41 mouse cellular contexts compared by ENCODE assay signal in genomic region chr10:5014976-5015375, GRCm38 (mm10). TPM values are rescaled to one million over a fixed set of nuclear protein-coding genes. Genes with fewer than 3 reads are reported as not detected.
"Had no signal": no experiment of that assay in that cellular context is flagged by ENCODE, and none has a peak within 500 bp of the region (broad histone marks: within the 10 kb centered on the region; RNA-seq: fewer than 3 reads in every experiment).

No protein-coding gene starts in this region.

- H3K36me3 ChIP-seq: limb, embryonic 10.5 days; limb, embryonic 12.5 days; limb, embryonic 13.5 days; limb, embryonic 15.5 days; liver, embryonic 12.5 days; liver, embryonic 13.5 days; liver, embryonic 15.5 days; lung, embryonic 15.5 days; midbrain, embryonic 10.5 days; midbrain, embryonic 12.5 days; midbrain, embryonic 13.5 days; midbrain, embryonic 15.5 days; neural tube, embryonic 12.5 days had no signal

- H3K27ac ChIP-seq: limb, embryonic 10.5 days; limb, embryonic 12.5 days; limb, embryonic 13.5 days; limb, embryonic 15.5 days; liver, embryonic 12.5 days; liver, embryonic 13.5 days; liver, embryonic 14.5 days; liver, embryonic 15.5 days; lung, embryonic 15.5 days; macrophage; midbrain, embryonic 10.5 days; midbrain, embryonic 12.5 days; midbrain, embryonic 13.5 days; midbrain, embryonic 15.5 days; neural tube, embryonic 12.5 days had no signal

- H3K9ac ChIP-seq: limb, embryonic 12.5 days; limb, embryonic 13.5 days; limb, embryonic 15.5 days; liver, embryonic 12.5 days; liver, embryonic 13.5 days; liver, embryonic 14.5 days; liver, embryonic 15.5 days; liver, postnatal 0 days; lung, embryonic 14.5 days; lung, embryonic 15.5 days; midbrain, embryonic 12.5 days; midbrain, embryonic 13.5 days; midbrain, embryonic 15.5 days; neural tube, embryonic 12.5 days had no signal

- H3K4me2 ChIP-seq: limb, embryonic 12.5 days; limb, embryonic 13.5 days; limb, embryonic 15.5 days; liver, embryonic 11.5 days; liver, embryonic 12.5 days; liver, embryonic 13.5 days; liver, embryonic 15.5 days; lung, embryonic 14.5 days; lung, embryonic 15.5 days; midbrain, embryonic 11.5 days; midbrain, embryonic 12.5 days; midbrain, embryonic 13.5 days; midbrain, embryonic 15.5 days; neural tube, embryonic 12.5 days had no signal

- H3K9me3 ChIP-seq: limb, embryonic 10.5 days; limb, embryonic 12.5 days; limb, embryonic 13.5 days; limb, embryonic 15.5 days; liver, embryonic 12.5 days; liver, embryonic 13.5 days; liver, embryonic 15.5 days; lung, embryonic 15.5 days; midbrain, embryonic 10.5 days; midbrain, embryonic 12.5 days; midbrain, embryonic 13.5 days; midbrain, embryonic 15.5 days; neural tube, embryonic 12.5 days had no signal

- H3K27me3 ChIP-seq: liver, embryonic 12.5 days; liver, embryonic 13.5 days; liver, embryonic 15.5 days; lung, embryonic 15.5 days; megakaryocyte, embryonic 14.5 days; midbrain, embryonic 12.5 days; midbrain, embryonic 13.5 days; midbrain, embryonic 15.5 days; neural tube, embryonic 12.5 days had no signal

- ATAC-seq: liver, embryonic 12.5 days; liver, postnatal 0 days; lung, postnatal 0 days; midbrain, embryonic 13.5 days; midbrain, embryonic 15.5 days; midbrain, embryonic 16.5 days had no signal

- DNase-seq: left cerebral cortex, postnatal 4 days; liver; liver, embryonic 13.5 days; liver, postnatal 0 days; lung, adult 18-20 months; lung, adult 2 months; lung, embryonic 14.5 days; lung, postnatal 10 days; lung, postnatal 14 days; lung, postnatal 36 days; lung, postnatal 4 days; midbrain, embryonic 14.5 days had no signal

- H3K4me3 ChIP-seq: limb, embryonic 10.5 days; limb, embryonic 12.5 days; limb, embryonic 13.5 days; limb, embryonic 15.5 days; liver, embryonic 12.5 days; liver, embryonic 13.5 days; liver, embryonic 15.5 days; lung, embryonic 15.5 days; megakaryocyte, embryonic 14.5 days; midbrain, embryonic 10.5 days; midbrain, embryonic 12.5 days; midbrain, embryonic 13.5 days; midbrain, embryonic 15.5 days; myocyte; neural tube, embryonic 12.5 days had no signal

- H3K4me1 ChIP-seq: limb, embryonic 10.5 days; limb, embryonic 12.5 days; limb, embryonic 13.5 days; limb, embryonic 15.5 days; liver, embryonic 12.5 days; liver, embryonic 13.5 days; liver, embryonic 15.5 days; lung, embryonic 15.5 days; megakaryocyte, embryonic 14.5 days; midbrain, embryonic 12.5 days; midbrain, embryonic 13.5 days; midbrain, embryonic 15.5 days; neural tube, embryonic 12.5 days had no signal

RNA-seq across cellular contexts. Expression of gene Gm10097, which starts 54.0 kb away (rescaled TPM):
- total RNA-seq: left cerebral cortex, postnatal 10 days; left cerebral cortex, postnatal 14 days; left cerebral cortex, postnatal 25 days; left cerebral cortex, postnatal 36 days; left cerebral cortex, postnatal 4 days; liver, adult 2 months; megakaryocyte-erythroid progenitor cell, adult 5-6 weeks; midbrain, postnatal 0 days; monocyte, adult 5-6 weeks had no signal
- polyA plus RNA-seq: liver, adult 2 months; liver, embryonic 12.5 days; liver, embryonic 13.5 days; lung, adult 2 months; macrophage; midbrain, embryonic 10.5 days; midbrain, embryonic 11.5 days; midbrain, embryonic 12.5 days; neural tube, embryonic 11.5 days had no signal
